Comparison of ENCODE assay signal across 8 mouse cellular contexts in genomic region chr14:50869889-50870804, GRCm38 (mm10). TPM values are rescaled to one million over a fixed set of nuclear protein-coding genes. Genes with fewer than 3 reads are reported as not detected.
DNase-seq lines count a peak whose midpoint lies in the region; ATAC-seq and TF ChIP-seq lines count a peak whose summit lies in the region.

Gene Tep1 (minus strand): TSS chr14:50870560.

- TF ChIP-seq POLR2A in bone marrow, adult 2 months (IDR thresholded peaks at IDR 0.05; ENCODE audit: borderline replicate concordance, control insufficient read depth, low read depth, low read length) = peak; percentile 50; the same call in 1 of the 2 replicates

- TF ChIP-seq CTCF in bone marrow, adult 2 months (IDR thresholded peaks at IDR 0.05; ENCODE audit: control insufficient read depth, insufficient read depth, low read length) = no peak
- no peak for TF ChIP-seq CTCF in midbrain, postnatal 0 days (IDR thresholded peaks at IDR 0.05)

- DNase-seq in B cell, adult 2 months = peak; percentile 85 to 89
- DNase-seq in embryonic facial prominence, embryonic 14.5 days (ENCODE audit: low spot score) = peak; percentile 69
- DNase-seq in heart, adult 8-10 months (ENCODE audit: low spot score) = peak; percentile 74
- DNase-seq in kidney, adult 8-10 months = peak; percentile 71 to 78
- peak; percentile 77 for DNase-seq in midbrain, postnatal 0 days (ENCODE audit: low spot score)
- DNase-seq in spleen, postnatal 10 days (ENCODE audit: low spot score in 2 of 2) = peak; percentile 55 to 74

- H3K4me3 ChIP-seq in bone marrow, adult 2 months (replicated peaks; ENCODE audit: control insufficient read depth, low read depth, low read length) = peak within 1 kb of the TSS; percentile 100
- H3K4me3 ChIP-seq in embryonic facial prominence, embryonic 14.5 days (ENCODE audit: low read depth, low read length) = peak within 1 kb of the TSS; percentile 54
- H3K4me3 ChIP-seq in limb, embryonic 15.5 days = peak within 1 kb of the TSS; percentile 50
- peak within 1 kb of the TSS; percentile 48 for H3K4me3 ChIP-seq in midbrain, postnatal 0 days (ENCODE audit: low read depth, low read length)

- H3K9ac ChIP-seq in embryonic facial prominence, embryonic 14.5 days (ENCODE audit: low read depth, low read length) = peak within 1 kb of the TSS; percentile 72
- peak within 1 kb of the TSS; percentile 34 for H3K9ac ChIP-seq in limb, embryonic 15.5 days
- peak within 1 kb of the TSS; percentile 63 for H3K9ac ChIP-seq in midbrain, postnatal 0 days (replicated peaks; ENCODE audit: low read length, poor library complexity, severe bottlenecking)

- peak within 1 kb of the TSS; percentile 92 for H3K27ac ChIP-seq in bone marrow, adult 2 months (ENCODE audit: control insufficient read depth, insufficient read depth, low read depth, low read length, poor library complexity)
- H3K27ac ChIP-seq in embryonic facial prominence, embryonic 14.5 days (replicated peaks; ENCODE audit: low read depth, low read length) = peak within 1 kb of the TSS; percentile 70
- peak within 1 kb of the TSS; percentile 76 for H3K27ac ChIP-seq in limb, embryonic 15.5 days
- H3K27ac ChIP-seq in midbrain, postnatal 0 days (ENCODE audit: low read depth, low read length) = peak within 1 kb of the TSS; percentile 62

- no peaks in the 10 kb centered on the region for H3K9me3 ChIP-seq in embryonic facial prominence, embryonic 14.5 days (ENCODE audit: control insufficient read depth, low read length)
- no peaks in the 10 kb centered on the region for H3K9me3 ChIP-seq in limb, embryonic 15.5 days
- H3K9me3 ChIP-seq in midbrain, postnatal 0 days (ENCODE audit: low read length) = no peaks in the 10 kb centered on the region

- no peaks in the 10 kb centered on the region for H3K27me3 ChIP-seq in embryonic facial prominence, embryonic 14.5 days (replicated peaks; ENCODE audit: control insufficient read depth, insufficient read depth, low read length)
- no peaks in the 10 kb centered on the region for H3K27me3 ChIP-seq in limb, embryonic 15.5 days
- no peaks in the 10 kb centered on the region for H3K27me3 ChIP-seq in midbrain, postnatal 0 days (ENCODE audit: insufficient read depth, low read length)

- peak within 1 kb of the TSS; percentile 71 for H3K4me2 ChIP-seq in embryonic facial prominence, embryonic 14.5 days (ENCODE audit: low read depth, low read length)
- H3K4me2 ChIP-seq in limb, embryonic 15.5 days = peak within 1 kb of the TSS; percentile 60
- peak within 1 kb of the TSS; percentile 74 for H3K4me2 ChIP-seq in midbrain, postnatal 0 days (ENCODE audit: low read depth, low read length, poor library complexity, severe bottlenecking)

- no peaks in the 10 kb centered on the region for H3K4me1 ChIP-seq in bone marrow, adult 2 months (ENCODE audit: control insufficient read depth, insufficient read depth, low read length)
- peaks cover 7% of the 10 kb centered on the region for H3K4me1 ChIP-seq in embryonic facial prominence, embryonic 14.5 days (ENCODE audit: control insufficient read depth, insufficient read depth, low read length)
- peaks cover 6% of the 10 kb centered on the region; the same call in 1 of the 2 replicates for H3K4me1 ChIP-seq in limb, embryonic 15.5 days
- H3K4me1 ChIP-seq in midbrain, postnatal 0 days (ENCODE audit: insufficient read depth, low read length) = no peaks in the 10 kb centered on the region

- peak; percentile 92 for ATAC-seq in embryonic facial prominence, embryonic 14.5 days (ENCODE audit: low read depth)
- ATAC-seq in limb, embryonic 15.5 days (ENCODE audit: insufficient number of reproducible peaks, low FRiP score, low TSS enrichment, low read depth) = peak; percentile 85
- peak; percentile 97 for ATAC-seq in midbrain, postnatal 0 days (ENCODE audit: low FRiP score)

- 2% methylated on average over 32 of the region's 32 CpGs for WGBS in bone marrow, adult 2 months
- 8% methylated on average over 32 of the region's 32 CpGs for WGBS in embryonic facial prominence, embryonic 14.5 days
- WGBS in limb, embryonic 15.5 days = 7% methylated on average over 31 of the region's 32 CpGs
- WGBS in midbrain, postnatal 0 days = 10% methylated on average over 32 of the region's 32 CpGs

- no peaks in the 10 kb centered on the region for H3K36me3 ChIP-seq in embryonic facial prominence, embryonic 14.5 days (ENCODE audit: control insufficient read depth, insufficient read depth, low read length)
- peaks cover 13% of the 10 kb centered on the region; the same call in 1 of the 2 replicates for H3K36me3 ChIP-seq in limb, embryonic 15.5 days
- H3K36me3 ChIP-seq in midbrain, postnatal 0 days (ENCODE audit: insufficient read depth, low read length) = no peaks in the 10 kb centered on the region

RNA-seq across cellular contexts. Expression of gene Tep1, which starts in this region (rescaled TPM):
- 60.8 and 102 TPM in 2 replicates for polyA plus RNA-seq in bone marrow, adult 2 months (2011; ENCODE audit: insufficient read depth, insufficient read length, low replicate concordance, missing spikeins)
- polyA plus RNA-seq in embryonic facial prominence, embryonic 14.5 days (2014; fragmentation: Nextera tagmentation; extraction: Ambion mirVana) = 8.4 and 10.3 TPM in 2 replicates
- total RNA-seq in heart, adult 8-10 months (2022) = 10 to 100 TPM in 2 of 4 experiments, 1 to 10 TPM in 2; 8.0 to 12.1 (median 10.0) TPM
- polyA plus RNA-seq in limb, embryonic 15.5 days (2015; fragmentation: Nextera tagmentation; extraction: Ambion mirVana) = 5.0 and 6.2 TPM in 2 replicates
- 4.9 and 7.2 TPM in 2 replicates for total RNA-seq in midbrain, postnatal 0 days (2014; rRNA removed)
- polyA plus RNA-seq in midbrain, postnatal 0 days (2015; fragmentation: Nextera tagmentation; extraction: Ambion mirVana) = 1.9 and 2.2 TPM in 2 replicates

Comparison
In these comparisons a context has a peak if more than half of its experiments do, and no peak if none do; other contexts are left out.
1. Peak in every context shown above with its lines: DNase-seq, ATAC-seq, H3K4me3 ChIP-seq and H3K27ac ChIP-seq.
2. H3K4me3 ChIP-seq: peak in every context shown above with its lines; median percentile 100 in bone marrow, adult 2 months; 54 in embryonic facial prominence, embryonic 14.5 days; 50 in limb, embryonic 15.5 days; 48 in midbrain, postnatal 0 days.